In genomic region chr4:151567105-151567504, GRCm38 (mm10) we compare ENCODE assay signal across 16 mouse cellular contexts.
"Had no signal": no experiment of that assay in that cellular context is flagged by ENCODE, and none has a peak within 500 bp of the region (broad histone marks: within the 10 kb centered on the region; RNA-seq: fewer than 3 reads in every experiment).

No protein-coding gene starts in this region.

- H3K27ac ChIP-seq: limb, embryonic 12.5 days; limb, embryonic 15.5 days; liver, embryonic 14.5 days; macrophage; neural tube, embryonic 13.5 days had no signal

- DNase-seq: kidney, adult 18-20 months; kidney, adult 9 months; kidney, postnatal 14 days; kidney, postnatal 4 days; left cerebral cortex, postnatal 4 days; liver, postnatal 0 days; lung, embryonic 14.5 days; thymus, adult 18-20 months; thymus, postnatal 36 days had no signal

- H3K27me3 ChIP-seq: limb, embryonic 12.5 days; limb, embryonic 15.5 days; neural tube, embryonic 13.5 days had no signal

- H3K9me3 ChIP-seq: limb, embryonic 12.5 days; limb, embryonic 15.5 days; neural tube, embryonic 13.5 days had no signal

- H3K4me3 ChIP-seq: limb, embryonic 12.5 days; limb, embryonic 15.5 days; neural tube, embryonic 13.5 days had no signal

- H3K4me2 ChIP-seq: limb, embryonic 12.5 days; limb, embryonic 15.5 days; liver, embryonic 11.5 days; lung, embryonic 14.5 days; neural tube, embryonic 13.5 days had no signal

- H3K9ac ChIP-seq: limb, embryonic 12.5 days; limb, embryonic 15.5 days; liver, embryonic 14.5 days; liver, postnatal 0 days; lung, embryonic 14.5 days; neural tube, embryonic 13.5 days had no signal

- ATAC-seq: liver, postnatal 0 days; lung, postnatal 0 days had no signal

- H3K36me3 ChIP-seq: limb, embryonic 12.5 days; limb, embryonic 15.5 days; neural tube, embryonic 13.5 days had no signal

- H3K4me1 ChIP-seq: limb, embryonic 15.5 days had no signal
